Mouse (Mus musculus): Measurements from ENCODE around the gene Ppp2r2c.

Ppp2r2c gene

DNA sequence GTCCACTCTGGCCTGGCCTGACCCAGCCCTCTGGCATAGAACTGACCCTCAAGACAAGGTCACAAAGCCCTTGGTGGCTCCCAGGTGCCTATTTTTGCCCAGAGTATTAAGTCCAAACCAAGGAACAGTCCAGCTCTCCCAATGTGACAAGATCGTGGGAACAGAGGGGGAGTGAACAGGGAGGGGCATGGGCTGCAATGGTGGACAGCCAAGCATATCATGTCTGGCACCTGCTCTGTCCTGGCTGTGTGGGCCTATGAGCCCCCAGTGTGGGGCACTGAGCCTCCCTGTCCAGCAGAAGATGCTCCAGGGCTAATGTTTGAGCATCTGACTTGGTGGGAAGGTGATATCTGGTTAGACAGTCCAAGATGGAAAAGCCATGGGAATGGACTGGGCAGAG is 118.3 kb downstream of the Ppp2r2c start:
- DNase-seq (ENCODE audit: low read depth, low spot score): no peak

DNA sequence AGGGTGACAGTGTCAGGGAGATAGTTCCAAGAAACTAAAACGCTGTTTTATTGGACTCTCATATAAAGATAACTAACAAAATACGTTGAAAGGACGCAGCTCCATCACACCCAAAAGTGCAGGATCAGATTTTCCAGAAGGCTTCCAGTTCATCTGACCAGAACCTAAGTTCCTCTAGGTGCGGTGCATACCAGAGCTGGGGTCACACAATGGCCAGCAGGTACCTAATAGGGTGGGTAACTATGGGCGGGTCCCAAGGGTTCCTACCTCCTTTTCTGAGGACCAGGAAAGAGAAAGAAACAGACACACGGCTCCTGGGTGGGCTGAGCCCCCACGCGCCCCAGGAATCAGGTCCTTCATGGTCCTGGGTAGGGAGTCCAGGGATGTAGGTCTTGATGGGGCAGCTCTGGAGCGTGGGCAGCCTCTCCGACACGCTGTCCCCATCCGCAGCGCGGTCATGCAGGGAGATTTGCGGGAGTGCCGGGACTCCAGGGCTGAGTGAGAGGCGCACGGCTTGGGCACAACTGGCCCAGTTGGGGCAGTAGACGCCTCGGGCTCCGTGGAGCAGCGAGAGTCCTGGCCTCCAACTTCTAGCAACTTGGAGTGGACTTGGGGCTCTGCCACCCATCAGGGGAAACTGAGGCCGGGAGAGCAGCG is 119.9 kb downstream of the Ppp2r2c start:
- peak; percentile 16 for DNase-seq (ENCODE audit: low read depth, low spot score)

DNA sequence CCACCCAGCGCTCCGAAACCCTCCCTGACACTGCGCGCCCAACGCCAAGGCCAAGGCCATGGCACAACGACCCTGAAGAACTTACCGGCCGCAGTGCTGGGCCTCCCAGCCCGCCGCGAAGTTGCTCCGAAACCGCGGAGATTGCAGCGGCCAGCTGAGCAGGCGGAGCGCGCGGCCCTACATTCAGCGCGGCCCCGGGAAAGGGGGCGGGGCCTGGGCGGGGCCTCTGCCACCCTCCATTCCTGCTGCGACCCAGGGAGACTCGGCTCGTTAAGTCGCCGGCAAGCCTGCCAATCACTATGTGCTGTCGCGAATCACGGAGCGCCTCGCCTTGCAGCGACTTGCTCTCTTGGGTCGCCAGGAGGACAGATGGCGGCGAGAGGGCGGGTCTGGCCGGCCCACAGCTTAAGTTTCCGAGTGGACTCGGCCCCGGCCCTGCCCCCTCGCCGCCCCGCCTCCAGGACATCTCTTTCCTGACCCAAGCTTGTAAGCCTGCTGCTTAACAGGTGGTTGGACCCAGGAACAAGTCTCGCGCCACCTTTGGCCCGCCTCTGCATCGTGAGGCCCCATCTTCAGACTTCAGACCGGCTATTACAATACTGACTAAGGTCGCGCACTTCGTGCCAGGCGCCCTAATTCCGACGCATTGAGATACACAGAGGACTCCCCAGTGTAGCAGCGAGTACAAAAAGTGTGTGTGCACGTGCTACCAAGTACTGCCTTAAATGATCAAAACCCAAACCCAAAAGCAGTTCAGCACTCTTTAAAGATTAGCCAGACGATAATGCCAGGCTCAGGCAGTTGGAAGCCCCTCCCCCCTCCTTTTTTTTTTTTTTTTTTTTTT is 120.7 kb downstream of the Ppp2r2c start, which contains the start of gene Wfs1:
Gene Wfs1, minus strand, starts transcription at position 425 of the 844 bp plus-strand sequence.
- DNase-seq (ENCODE audit: low read depth, low spot score): peak; percentile 96

DNA sequence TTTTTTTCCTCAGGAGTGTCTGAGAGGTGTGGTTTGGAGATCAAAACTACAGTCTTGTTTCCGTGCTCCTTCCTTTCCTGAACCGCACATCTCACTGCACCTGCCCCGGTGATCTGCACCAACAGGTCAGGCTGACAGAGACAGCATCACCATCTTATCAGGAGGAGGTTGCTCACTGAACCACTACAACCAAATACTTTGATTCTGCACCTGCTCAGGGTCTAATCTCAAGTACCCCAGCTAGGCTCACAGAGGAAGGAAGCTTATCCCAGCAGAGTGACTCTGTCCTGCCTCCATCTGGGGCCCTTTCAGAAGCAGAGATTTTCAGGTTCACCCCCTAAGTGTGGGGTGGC is 121.3 kb downstream of the Ppp2r2c start:
- DNase-seq (ENCODE audit: low read depth, low spot score): no peak

DNA sequence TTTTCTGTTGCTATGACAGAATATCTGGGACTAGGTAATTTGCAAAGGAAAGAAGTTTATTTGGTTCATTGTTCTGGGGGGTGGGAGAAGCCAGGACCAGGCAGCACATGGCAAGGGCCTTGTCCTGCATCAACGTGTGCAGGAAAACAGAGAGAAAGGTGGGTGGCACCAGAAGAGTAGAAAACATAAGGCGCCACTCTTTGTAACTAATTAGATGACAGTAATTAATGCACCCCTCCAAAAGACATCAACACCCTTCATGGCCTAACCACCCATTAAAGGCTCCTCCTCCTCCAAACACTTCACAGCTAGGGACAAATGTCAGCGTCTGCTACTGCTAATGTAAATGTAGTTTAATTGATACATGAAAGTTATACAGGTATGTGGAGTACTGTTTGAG is 121.9 kb downstream of the Ppp2r2c start:
- no peak for DNase-seq (ENCODE audit: low read depth, low spot score)

DNA sequence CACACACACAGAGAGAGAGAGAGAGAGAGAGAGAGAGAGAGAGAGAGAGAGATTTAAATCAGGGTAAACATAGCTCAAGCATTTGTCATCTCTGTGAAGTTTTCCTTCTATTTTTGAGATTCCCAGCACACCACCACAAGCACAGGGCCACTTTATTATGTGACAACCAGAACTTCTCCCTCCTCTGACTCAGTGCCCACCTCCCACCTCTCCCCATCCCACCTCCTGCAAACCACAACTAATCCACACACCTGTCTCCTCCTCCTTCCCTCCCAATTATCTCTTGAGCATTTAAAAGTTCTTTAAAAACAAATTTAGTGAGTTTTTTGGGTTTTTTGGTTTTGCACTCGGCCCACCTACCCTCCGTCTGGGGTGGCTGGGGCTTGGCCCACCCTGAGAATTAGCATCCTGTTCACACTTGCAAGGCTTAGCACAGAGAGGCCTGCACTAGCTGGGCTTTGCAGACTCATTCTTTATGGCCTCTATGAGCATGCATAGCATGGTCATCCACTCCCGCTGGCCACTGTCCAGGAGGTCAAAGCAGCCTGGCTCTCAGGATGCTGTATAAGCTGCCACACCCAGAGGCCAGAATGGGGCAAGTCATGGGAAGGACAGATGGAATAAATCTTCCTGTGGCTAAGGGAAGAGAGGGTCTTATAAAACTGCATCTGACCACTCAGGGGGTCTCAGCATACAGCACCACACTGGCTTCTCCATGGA is 122.5 kb downstream of the Ppp2r2c start:
- DNase-seq (ENCODE audit: low read depth, low spot score): no peak

DNA sequence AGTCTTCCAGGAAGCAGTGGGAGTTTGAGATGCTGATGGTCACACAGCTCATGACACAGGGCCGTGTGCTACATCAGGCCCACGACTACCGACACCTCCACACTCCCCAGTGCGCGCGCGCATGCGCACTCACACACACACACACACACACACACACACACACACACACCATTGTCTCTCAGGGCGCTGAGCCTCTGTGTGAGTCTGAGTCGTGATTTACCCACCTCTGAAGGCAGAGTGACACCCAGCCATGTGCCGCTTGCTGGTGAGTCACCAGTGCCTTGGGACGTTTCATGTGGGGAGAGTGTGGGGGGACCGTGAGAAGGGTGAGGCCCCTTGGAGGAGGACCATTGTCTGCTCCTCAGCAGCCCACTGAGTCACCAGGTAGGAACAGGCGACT is 128.1 kb downstream of the Ppp2r2c start:
- no peak for DNase-seq (ENCODE audit: low read depth, low spot score)

DNA sequence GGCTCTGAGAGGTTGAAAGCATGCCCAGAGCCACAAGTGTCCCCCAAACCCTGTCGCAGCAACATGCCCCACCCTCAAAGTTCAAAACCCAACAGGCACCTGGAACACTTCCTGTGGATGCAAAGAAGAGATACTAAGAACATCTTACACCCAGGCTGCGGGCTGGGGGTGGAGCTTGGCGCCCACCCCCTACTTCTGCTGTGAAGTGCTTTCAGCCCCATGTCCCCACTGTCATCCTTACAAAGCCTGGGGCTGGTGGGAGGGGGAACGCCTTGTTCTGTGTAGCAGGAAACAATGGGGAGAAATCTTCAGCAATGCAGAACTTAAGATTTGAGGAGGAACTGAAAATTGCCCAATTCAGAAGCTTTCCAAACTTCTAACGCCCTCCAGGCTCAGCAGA is 129.7 kb downstream of the Ppp2r2c start:
- no peak for DNase-seq (ENCODE audit: low read depth, low spot score)

DNA sequence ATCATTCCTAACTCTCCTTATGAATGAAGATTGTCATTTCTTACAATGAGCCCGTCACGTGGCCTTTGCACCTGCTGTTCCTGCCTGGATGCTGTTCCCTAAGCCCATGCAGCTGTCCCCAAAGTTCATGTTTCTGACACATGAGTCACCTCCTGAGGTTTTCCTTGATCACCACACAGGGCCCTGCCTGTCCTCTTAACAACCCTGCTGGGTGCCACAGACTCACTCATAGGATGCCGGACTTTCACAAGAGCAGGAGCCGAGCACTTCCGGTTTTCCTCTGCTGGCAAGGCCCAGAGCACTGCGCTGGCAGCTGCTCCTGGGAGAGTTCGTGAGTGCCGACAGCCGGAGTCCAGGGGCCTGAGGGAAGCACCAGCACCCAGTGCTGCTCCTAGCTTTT is 132.7 kb downstream of the Ppp2r2c start:
- no peak for DNase-seq (ENCODE audit: low read depth, low spot score)

DNA sequence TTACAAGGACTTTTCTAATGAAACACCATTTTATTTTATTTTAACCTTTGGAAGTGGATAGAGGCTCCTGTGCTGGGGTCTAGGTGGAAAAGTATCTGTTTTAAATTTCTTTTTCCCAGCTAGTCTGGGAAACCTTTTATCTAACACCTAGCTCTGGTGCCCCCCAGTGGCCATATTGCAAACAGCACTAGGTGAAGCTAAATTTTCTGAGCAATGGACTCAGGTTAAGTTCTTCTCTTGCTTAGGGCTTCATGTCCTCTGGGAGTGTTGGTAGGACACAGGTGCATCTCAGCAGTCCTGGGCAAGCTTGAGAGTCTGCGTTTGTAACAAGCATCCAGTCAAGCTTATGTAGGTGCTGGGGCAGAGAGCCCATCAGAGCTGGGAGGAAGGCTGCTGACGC is 133.7 kb downstream of the Ppp2r2c start:
- DNase-seq (ENCODE audit: low read depth, low spot score): peak; percentile 60
